Mouse (Mus musculus): Measurements from ENCODE around the gene Ago3. TPM values are rescaled to one million over a fixed set of nuclear protein-coding genes. Genes with fewer than 3 reads are reported as not detected.

Gene Ago3
- total and polyA plus RNA-seq, 3 experiments: 5.3 to 6.7 (median 5.3) TPM

GRCm38 (mm10) chr4:126454547-126455254 is 25.3 kb upstream of the Ago3 start:
- H3K9ac ChIP-seq (ENCODE audit: insufficient read depth, low read depth): no peak overlapping the region
- TF ChIP-seq IRF4 (IDR thresholded peaks at IDR 0.05; ENCODE audit: low read depth, low read length) (no peak), RCOR1 (conservative IDR thresholded peaks at IDR 0.05; ENCODE audit: low read depth, low read length) (no peak), JUND (conservative IDR thresholded peaks at IDR 0.05; ENCODE audit: low read depth, low read length) (no peak), HCFC1 (IDR thresholded peaks at IDR 0.05; ENCODE audit: low read depth, low read length) (no peak), MAFK (IDR thresholded peaks at IDR 0.05; ENCODE audit: insufficient replicate concordance, low read length) (no peak), RAD21 (IDR thresholded peaks at IDR 0.05; ENCODE audit: low read depth, low read length) (no peak), SMC3 (IDR thresholded peaks at IDR 0.05; ENCODE audit: low read depth, low read length) (no peak), TBP (conservative IDR thresholded peaks at IDR 0.05; ENCODE audit: low read depth, low read length) (no peak), UBTF (IDR thresholded peaks at IDR 0.05; ENCODE audit: low read depth, low read length) (no peak), E2F4 (IDR thresholded peaks at IDR 0.05; ENCODE audit: insufficient replicate concordance, low read depth, low read length) (no peak), ETS1 (conservative IDR thresholded peaks at IDR 0.05; ENCODE audit: low read depth, low read length) (no peak), MYC (IDR thresholded peaks at IDR 0.05; ENCODE audit: low read depth, low read length) (no peak), BHLHE40 (IDR thresholded peaks at IDR 0.05; ENCODE audit: low read depth, low read length) (no peak), ELF1 (IDR thresholded peaks at IDR 0.05; ENCODE audit: low read depth, low read length) (no peak), CHD2 (IDR thresholded peaks at IDR 0.05; ENCODE audit: low read length) (no peak), ZC3H11A (IDR thresholded peaks at IDR 0.05; ENCODE audit: low read depth, low read length) (no peak), NELFE (IDR thresholded peaks at IDR 0.05; ENCODE audit: low read depth, low read length) (no peak), ZNF384 (IDR thresholded peaks at IDR 0.05; ENCODE audit: low read depth, low read length) (no peak), TCF12 (IDR thresholded peaks at IDR 0.05; ENCODE audit: low read depth, low read length) (no peak), MAZ (IDR thresholded peaks at IDR 0.05; ENCODE audit: low read depth, low read length) (no peak)
- in situ Hi-C loops (cut with MboI; ENCODE audit: low pct_ligation_motif_present, low pct_unique_long_range_greater_than_20kb, low sequenced_read_pairs) (no loop called here), dilution Hi-C loops (cut with MboI; ENCODE audit: extremely low pct_ligation_motif_present, extremely low pct_unique_long_range_greater_than_20kb, low sequenced_read_pairs) (no loop called here)
- H3K27me3 ChIP-seq (replicated peaks): no peaks in the 10 kb centered on the region
- DNase-seq (ENCODE audit: extremely low read depth): no peak
- H3K9me3 ChIP-seq (replicated peaks; ENCODE audit: low read length): no peaks in the 10 kb centered on the region
- no peaks in the 10 kb centered on the region for H3K4me1 ChIP-seq (ENCODE audit: control insufficient read depth in 1 of 2, insufficient read depth in 2 of 2)
- H3K79me2 ChIP-seq (replicated peaks; ENCODE audit: control insufficient read depth, extremely low read depth, insufficient read depth, poor library complexity, severe bottlenecking): no peaks in the 10 kb centered on the region
- no peak overlapping the region for H3K4me2 ChIP-seq (ENCODE audit: insufficient read depth, low read depth, poor library complexity, severe bottlenecking)
- H3K4me3 ChIP-seq (replicated peaks in 1 of 3; ENCODE audit: low read depth in 2 of 3, low read length in 2 of 3, poor library complexity in 1 of 3): no peak overlapping the region
- peaks cover 44 to 88% of the 10 kb centered on the region in 2 experiments for H3K36me3 ChIP-seq (replicated peaks in 1 of 2; ENCODE audit: control insufficient read depth in 1 of 2, insufficient read depth in 1 of 2, low read length in 1 of 2)
- H3K27ac ChIP-seq (ENCODE audit: insufficient read depth, low read depth): no peak overlapping the region

- no peaks in the 10 kb centered on the region for H3K79me2 ChIP-seq (replicated peaks; ENCODE audit: control insufficient read depth, extremely low read depth, insufficient read depth, poor library complexity, severe bottlenecking)
- H3K36me3 ChIP-seq (replicated peaks in 1 of 2; ENCODE audit: control insufficient read depth in 1 of 2, insufficient read depth in 1 of 2, low read length in 1 of 2): peaks cover 37 to 80% of the 10 kb centered on the region in 2 experiments
- H3K27me3 ChIP-seq (replicated peaks): no peaks in the 10 kb centered on the region
- no peak overlapping the region for H3K4me2 ChIP-seq (ENCODE audit: insufficient read depth, low read depth, poor library complexity, severe bottlenecking)
- H3K9ac ChIP-seq (ENCODE audit: insufficient read depth, low read depth): no peak overlapping the region
- no peaks in the 10 kb centered on the region for H3K4me1 ChIP-seq (ENCODE audit: control insufficient read depth in 1 of 2, insufficient read depth in 2 of 2)
- in situ Hi-C loops (cut with MboI; ENCODE audit: low pct_ligation_motif_present, low pct_unique_long_range_greater_than_20kb, low sequenced_read_pairs) (no loop called here), dilution Hi-C loops (cut with MboI; ENCODE audit: extremely low pct_ligation_motif_present, extremely low pct_unique_long_range_greater_than_20kb, low sequenced_read_pairs) (no loop called here)
- no peaks in the 10 kb centered on the region for H3K9me3 ChIP-seq (replicated peaks; ENCODE audit: low read length)
- H3K4me3 ChIP-seq (replicated peaks in 1 of 3; ENCODE audit: low read depth in 2 of 3, low read length in 2 of 3, poor library complexity in 1 of 3): no peak overlapping the region
- DNase-seq (ENCODE audit: extremely low read depth): no peak
- no peak overlapping the region for H3K27ac ChIP-seq (ENCODE audit: insufficient read depth, low read depth)
- no peak for TF ChIP-seq ELF1 (IDR thresholded peaks at IDR 0.05; ENCODE audit: low read depth, low read length)
These were observed 20.9 kb upstream of the Ago3 start for GRCm38 (mm10) chr4:126450268-126450667.

Measured in CH12.LX (cell line).